Mouse (Mus musculus) neural tube, embryonic 15.5 days (tissue): ENCODE data around the gene H2-Eb1. TPM values are rescaled to one million over a fixed set of nuclear protein-coding genes. Genes with fewer than 3 reads are reported as not detected.

ENCODE experiments used
- ATAC-seq: fragments of 200-750 bp; cut with Nextera tagmentation; 2 replicates; pipeline ENCODE4 v1.8.0; 2017; ENCODE audit warnings: mild to moderate bottlenecking, moderate TSS enrichment, moderate library complexity; ENCODE audit not compliant: low FRiP score
- H3K27ac ChIP-seq: fragments of 300-500 bp; sonication (generic); replicated peaks from 2 replicates; pipeline ENCODE4 v1.5.1; 2015; ENCODE audit warnings: mild to moderate bottlenecking, inconsistent platforms
- H3K27me3 ChIP-seq: fragments of 300-500 bp; sonication (generic); replicated peaks from 2 replicates; pipeline ENCODE4 v1.6.1; 2015; ENCODE audit warnings: inconsistent platforms
- H3K36me3 ChIP-seq: fragments of 300-500 bp; sonication (generic); 2 replicates; pipeline ENCODE4 v1.6.1; 2015; ENCODE audit warnings: inconsistent platforms
- H3K4me1 ChIP-seq: fragments of 300-500 bp; sonication (generic); 2 replicates; pipeline ENCODE4 v1.6.1; 2015; ENCODE audit warnings: inconsistent platforms
- H3K4me2 ChIP-seq: fragments of 300-500 bp; sonication (generic); 2 replicates; pipeline ENCODE4 v1.6.1; 2015; ENCODE audit warnings: inconsistent platforms, mild to moderate bottlenecking, moderate library complexity
- H3K4me3 ChIP-seq: fragments of 300-500 bp; sonication (generic); replicated peaks from 2 replicates; pipeline ENCODE4 v1.5.1; 2015; ENCODE audit warnings: mild to moderate bottlenecking, inconsistent platforms
- H3K9ac ChIP-seq: fragments of 300-500 bp; sonication (generic); replicated peaks from 2 replicates; pipeline ENCODE4 v1.6.1; 2015; ENCODE audit warnings: mild to moderate bottlenecking, inconsistent platforms
- H3K9me3 ChIP-seq: fragments of 300-500 bp; sonication (generic); replicated peaks from 2 replicates; pipeline ENCODE4 v1.6.1; 2016; ENCODE audit warnings: inconsistent platforms
- WGBS: fragments of 180-500 bp; shearing (Covaris S2); methylation state at CpG from one replicate; pipeline ENCODE4 v1.1.7; 2015; ENCODE audit warnings: mixed read lengths; 5-methylcytosine and 5-hydroxymethylcytosine counted together
- polyA plus RNA-seq: library from polyadenylated mRNA; unstranded; fragments of >200 nt; fragmentation: Nextera tagmentation; extraction: Ambion mirVana; gene quantifications from 2 replicates; pipeline ENCODE4 v1.2.1, GENCODE M21; 2015

H2-Eb1 gene
- polyA plus RNA-seq, 1 experiment from 2014 or later: 4.0 TPM

GRCm38 (mm10) chr17:34270230-34270629, 35.4 kb upstream of the H2-Eb1 start:
- Histone ChIP-seq H3K4me1 (peaks cover 2% of the 10 kb centered on the region), H3K9me3 (no peaks in the 10 kb centered on the region), H3K36me3 (no peaks in the 10 kb centered on the region), H3K27ac (no peak overlapping the region), H3K4me2 (no peak overlapping the region), H3K9ac (no peak overlapping the region), H3K27me3 (peaks cover 4% of the 10 kb centered on the region), H3K4me3 (no peak overlapping the region)
- ATAC-seq: no peak
- WGBS: 90% methylated on average over 2 of the region's 2 CpGs

- ATAC-seq: no peak
- Histone ChIP-seq H3K27ac (no peak overlapping the region), H3K4me2 (no peak overlapping the region), H3K27me3 (no peaks in the 10 kb centered on the region), H3K4me1 (no peaks in the 10 kb centered on the region), H3K4me3 (no peak overlapping the region), H3K36me3 (no peaks in the 10 kb centered on the region), H3K9ac (no peak overlapping the region), H3K9me3 (no peaks in the 10 kb centered on the region)
- WGBS: 77% methylated on average over 2 of the region's 2 CpGs
Measured at GRCm38 (mm10) chr17:34270940-34271339, 34.7 kb upstream of the H2-Eb1 start.

DNA sequence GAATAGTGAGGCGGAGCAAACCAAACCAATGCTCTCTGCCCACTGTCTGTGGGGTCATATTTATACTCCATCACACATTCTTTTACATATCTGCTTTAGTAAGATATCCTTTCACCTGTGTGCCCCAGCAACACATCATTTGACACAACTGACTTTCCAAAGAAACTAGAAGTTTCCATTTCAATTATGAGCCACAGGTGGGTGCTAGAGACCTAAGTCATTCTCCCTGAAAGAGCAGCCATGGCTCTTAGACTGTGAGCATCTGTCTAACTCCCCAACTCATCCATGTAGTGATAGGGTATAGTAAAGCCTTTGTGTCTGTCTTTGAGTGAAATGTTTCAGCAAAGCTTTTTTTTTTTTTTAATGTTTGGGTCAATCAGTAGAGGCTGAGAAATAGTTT, 33.6 kb upstream of the H2-Eb1 start:
- H3K27me3 ChIP-seq: no peaks in the 10 kb centered on the region
- 0 out of 2 replicates have a peak, but pooled peaks cover under 1% of the 10 kb centered on the region for H3K9me3 ChIP-seq
- WGBS: 91% methylated on average over 1 of the region's 1 CpGs
- H3K4me2 ChIP-seq: no peak overlapping the region
- H3K9ac ChIP-seq: no peak overlapping the region
- ATAC-seq: no peak
- H3K27ac ChIP-seq: no peak overlapping the region
- H3K4me1 ChIP-seq: no peaks in the 10 kb centered on the region
- H3K36me3 ChIP-seq: no peaks in the 10 kb centered on the region
- no peak overlapping the region for H3K4me3 ChIP-seq

DNA sequence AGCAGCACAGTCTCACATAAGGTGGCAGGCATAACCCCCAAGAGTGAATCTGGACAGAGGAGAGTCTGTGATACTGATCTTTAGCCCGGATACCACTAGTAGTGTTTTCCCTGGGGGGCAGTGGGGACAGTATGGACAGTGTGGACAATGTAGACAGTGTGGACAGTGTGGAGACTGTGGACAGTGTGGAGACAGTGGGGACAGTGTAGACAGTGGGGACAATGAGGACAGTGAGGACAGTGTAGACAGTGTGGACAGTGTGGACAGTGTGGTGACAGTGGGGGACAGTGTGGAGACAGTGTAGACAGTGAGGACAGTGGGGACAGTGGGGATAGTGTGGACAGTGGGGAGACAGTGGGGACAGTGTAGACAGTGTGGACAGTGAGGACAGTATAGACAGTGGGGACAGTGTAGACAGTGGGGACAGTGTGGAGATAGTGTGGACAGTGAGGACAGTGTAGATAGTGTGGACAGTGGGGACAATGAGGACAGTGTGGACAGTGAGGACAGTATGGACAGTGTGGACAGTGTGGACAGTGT, 25.1 kb upstream of the H2-Eb1 start:
- Histone ChIP-seq H3K9ac (no peak overlapping the region), H3K27me3 (0 out of 2 replicates have a peak, but pooled peaks cover 2% of the 10 kb centered on the region), H3K4me1 (no peaks in the 10 kb centered on the region), H3K27ac (no peak overlapping the region), H3K4me3 (no peak overlapping the region), H3K9me3 (0 out of 2 replicates have a peak, but pooled peaks cover 3% of the 10 kb centered on the region), H3K4me2 (no peak overlapping the region), H3K36me3 (no peaks in the 10 kb centered on the region)
- 78% methylated on average over 1 of the region's 1 CpGs for WGBS
- no peak for ATAC-seq

GRCm38 (mm10) chr17:34281836-34282235, 23.8 kb upstream of the H2-Eb1 start:
- H3K4me1 ChIP-seq: no peaks in the 10 kb centered on the region
- H3K27me3 ChIP-seq: 0 out of 2 replicates have a peak, but pooled peaks cover 2% of the 10 kb centered on the region
- no peak overlapping the region for H3K4me2 ChIP-seq
- H3K4me3 ChIP-seq: no peak overlapping the region
- 92% methylated on average over 1 of the region's 1 CpGs for WGBS
- no peak overlapping the region for H3K9ac ChIP-seq
- H3K9me3 ChIP-seq: 0 out of 2 replicates have a peak, but pooled peaks cover 3% of the 10 kb centered on the region
- ATAC-seq: no peak
- H3K36me3 ChIP-seq: no peaks in the 10 kb centered on the region
- no peak overlapping the region for H3K27ac ChIP-seq

GRCm38 (mm10) chr17:34285371-34285770, 20.3 kb upstream of the H2-Eb1 start:
- Histone ChIP-seq H3K9ac (no peak overlapping the region), H3K9me3 (no peaks in the 10 kb centered on the region), H3K4me1 (no peaks in the 10 kb centered on the region), H3K4me2 (no peak overlapping the region), H3K27me3 (0 out of 2 replicates have a peak, but pooled peaks cover 2% of the 10 kb centered on the region), H3K36me3 (no peaks in the 10 kb centered on the region), H3K27ac (no peak overlapping the region), H3K4me3 (no peak overlapping the region)
- no peak for ATAC-seq
- 73% methylated on average over 4 of the region's 4 CpGs for WGBS

DNA sequence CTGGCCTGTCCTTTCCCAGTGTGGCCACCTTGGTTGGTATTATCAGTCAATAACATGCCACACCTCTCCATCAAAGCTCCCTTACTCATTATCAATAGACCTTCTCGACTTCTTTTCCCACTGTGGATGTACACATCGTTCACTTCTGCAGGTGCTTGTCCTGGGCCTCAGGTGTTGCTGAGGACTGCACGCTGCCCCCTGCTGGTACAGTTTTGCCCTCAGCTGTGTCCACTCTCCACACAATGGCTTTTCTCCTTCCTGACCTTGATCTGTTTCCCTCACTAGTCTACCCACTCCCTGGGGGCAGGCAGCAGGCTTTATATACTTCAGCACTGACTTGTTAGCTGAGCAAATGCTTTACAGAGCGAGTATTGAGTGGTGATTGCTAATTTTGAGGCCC, 19.8 kb upstream of the H2-Eb1 start:
- no peak overlapping the region for H3K4me2 ChIP-seq
- H3K27ac ChIP-seq: no peak overlapping the region
- H3K4me1 ChIP-seq: no peaks in the 10 kb centered on the region
- no peaks in the 10 kb centered on the region for H3K9me3 ChIP-seq
- H3K9ac ChIP-seq: no peak overlapping the region
- ATAC-seq: no peak
- WGBS: 43% methylated on average over 4 of the region's 4 CpGs
- no peak overlapping the region for H3K4me3 ChIP-seq
- no peaks in the 10 kb centered on the region for H3K36me3 ChIP-seq
- H3K27me3 ChIP-seq: 0 out of 2 replicates have a peak, but pooled peaks cover 2% of the 10 kb centered on the region

GRCm38 (mm10) chr17:34286501-34286900, 19.2 kb upstream of the H2-Eb1 start:
- Histone ChIP-seq H3K36me3 (no peaks in the 10 kb centered on the region), H3K27ac (no peak overlapping the region), H3K4me2 (no peak overlapping the region), H3K9me3 (no peaks in the 10 kb centered on the region), H3K4me1 (peaks cover 2% of the 10 kb centered on the region; the same call in 1 of the 2 replicates), H3K27me3 (0 out of 2 replicates have a peak, but pooled peaks cover 2% of the 10 kb centered on the region), H3K4me3 (no peak overlapping the region), H3K9ac (no peak overlapping the region)
- 89% methylated on average over 5 of the region's 5 CpGs for WGBS
- no peak for ATAC-seq

DNA sequence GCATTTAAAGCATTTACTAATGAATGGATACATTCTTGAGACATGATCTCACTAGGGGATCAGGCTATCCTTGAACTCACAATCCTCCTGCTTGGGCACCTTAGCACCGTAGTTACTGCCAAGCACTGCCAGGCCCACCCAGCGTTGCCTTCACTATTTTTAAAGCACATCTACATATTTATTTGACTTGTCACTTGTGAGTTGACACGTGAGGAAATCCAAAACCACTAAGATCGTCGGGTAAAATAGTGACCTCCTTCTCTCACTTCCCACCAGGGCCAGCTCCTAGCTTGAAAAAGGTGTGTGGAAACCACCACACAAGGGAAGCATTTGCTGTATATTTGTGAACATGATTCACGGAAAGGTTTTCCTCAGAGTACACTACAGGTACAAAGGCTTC, 18.7 kb upstream of the H2-Eb1 start:
- Histone ChIP-seq H3K27ac (no peak overlapping the region), H3K4me2 (no peak overlapping the region), H3K9me3 (no peaks in the 10 kb centered on the region), H3K9ac (no peak overlapping the region), H3K36me3 (no peaks in the 10 kb centered on the region), H3K27me3 (0 out of 2 replicates have a peak, but pooled peaks cover 2% of the 10 kb centered on the region), H3K4me3 (no peak overlapping the region), H3K4me1 (peaks cover 5% of the 10 kb centered on the region; the same call in 1 of the 2 replicates)
- ATAC-seq: no peak
- WGBS: 75% methylated on average over 6 of the region's 6 CpGs

DNA sequence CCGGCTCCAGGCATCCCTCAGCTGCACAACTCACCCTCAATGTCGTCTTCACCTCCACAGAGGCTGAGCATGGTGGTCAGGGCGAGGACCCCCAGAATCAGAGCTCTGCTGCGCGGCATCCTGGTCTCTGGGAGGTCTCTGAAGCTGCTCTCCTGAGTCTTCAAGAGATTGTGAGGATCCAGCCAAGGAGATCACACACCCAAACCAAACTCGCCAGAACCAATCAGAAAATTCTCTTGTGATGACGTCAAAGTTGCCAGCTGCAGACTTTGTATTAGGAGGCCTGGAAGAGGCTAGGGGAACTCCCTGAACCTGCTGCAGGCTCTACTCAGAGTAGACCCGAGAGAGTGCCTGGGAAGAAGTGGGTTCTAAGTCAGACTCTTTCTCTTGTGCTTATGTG, 18.0 kb upstream of the H2-Eb1 start, which contains the start of gene H2-Aa:
H2-Aa (minus strand) TSS at position 176 of the 400 bp plus-strand sequence.
- Histone ChIP-seq H3K4me3 (no peak within 1 kb of the TSS), H3K27ac (no peak within 1 kb of the TSS), H3K4me1 (peaks cover 5% of the 10 kb centered on the region; the same call in 1 of the 2 replicates), H3K27me3 (0 out of 2 replicates have a peak, but pooled peaks cover 2% of the 10 kb centered on the region), H3K36me3 (no peaks in the 10 kb centered on the region), H3K9ac (no peak within 1 kb of the TSS), H3K4me2 (no peak within 1 kb of the TSS), H3K9me3 (no peaks in the 10 kb centered on the region)
- ATAC-seq: no peak
- 17% methylated on average over 8 of the region's 8 CpGs for WGBS

DNA sequence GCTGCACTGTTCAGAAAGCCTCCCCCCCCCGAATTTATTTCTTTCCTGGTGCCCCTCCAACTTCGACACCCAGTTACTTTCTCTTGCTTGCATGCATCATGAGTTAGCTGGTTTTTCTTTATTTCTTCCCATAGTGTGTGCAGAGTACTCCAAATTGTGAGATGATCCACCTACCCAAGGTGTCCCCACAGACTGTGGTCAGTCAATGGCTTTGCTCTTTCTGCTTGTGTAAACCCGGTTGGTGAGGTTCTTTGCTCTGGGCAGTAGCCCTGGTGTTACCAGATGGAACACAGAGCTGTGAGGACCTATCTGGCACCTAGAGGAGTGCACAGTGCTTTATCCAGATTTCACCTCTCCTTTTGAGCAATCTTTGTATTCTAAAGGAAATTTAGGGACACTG, 17.5 kb upstream of the H2-Eb1 start:
- H3K9ac ChIP-seq: no peak overlapping the region
- no peaks in the 10 kb centered on the region for H3K36me3 ChIP-seq
- no peak overlapping the region for H3K27ac ChIP-seq
- H3K4me3 ChIP-seq: no peak overlapping the region
- no peaks in the 10 kb centered on the region for H3K9me3 ChIP-seq
- H3K4me2 ChIP-seq: no peak overlapping the region
- ATAC-seq: no peak
- H3K4me1 ChIP-seq: peaks cover 5% of the 10 kb centered on the region; the same call in 1 of the 2 replicates
- 78% methylated on average over 3 of the region's 3 CpGs for WGBS
- H3K27me3 ChIP-seq: no peaks in the 10 kb centered on the region

DNA sequence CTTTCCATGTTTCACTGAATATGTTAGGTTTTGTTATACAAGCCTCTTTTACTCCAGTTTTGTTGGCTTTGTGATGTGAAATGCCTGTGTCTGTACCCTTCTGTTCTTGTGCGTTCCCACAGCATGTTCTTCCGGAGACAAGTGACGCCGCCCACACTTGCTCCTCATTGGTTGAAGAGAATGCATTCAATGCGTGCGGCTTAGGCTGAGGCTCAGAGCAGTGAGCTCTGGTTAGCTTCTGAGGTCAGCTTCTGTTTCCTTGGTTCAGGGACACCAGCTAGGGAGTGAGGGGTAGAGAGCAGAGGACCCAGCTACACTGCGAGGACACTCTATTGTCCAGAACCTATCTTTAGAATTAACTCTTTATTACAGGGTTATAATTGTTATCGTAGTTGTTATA, 14.1 kb upstream of the H2-Eb1 start:
- WGBS: 16% methylated on average over 8 of the region's 8 CpGs
- H3K36me3 ChIP-seq: no peaks in the 10 kb centered on the region
- peak; percentile 85 for ATAC-seq

More for the DNA sequence above, 14.1 kb upstream of the H2-Eb1 start:
- Histone ChIP-seq H3K4me2 (no peak overlapping the region; the same call in 1 of the 2 replicates), H3K9ac (no peak overlapping the region), H3K9me3 (no peaks in the 10 kb centered on the region), H3K4me3 (no peak overlapping the region), H3K27me3 (no peaks in the 10 kb centered on the region), H3K27ac (no peak overlapping the region), H3K4me1 (peaks cover 13% of the 10 kb centered on the region)
